Mouse (Mus musculus) C2C12 (cell line): ENCODE measurements at regions not wholly inside any gene's neighbourhood (a gene's known extent, or its start where the extent isn't known, plus 50 kb on each side); places are given as distances from the start of the nearest gene placed in this dataset.

Experiments
- H3K27me3 ChIP-seq: one replicate; pipeline ENCODE4 v1.6.1; 2011; ENCODE audit not compliant: control insufficient read depth, insufficient read depth, insufficient read length
- H3K36me3 ChIP-seq: one replicate; pipeline ENCODE4 v1.6.1; 2011; ENCODE audit not compliant: control insufficient read depth, insufficient read depth
- H3K4me3 ChIP-seq: one replicate; pipeline ENCODE4 v1.5.1; 2011; ENCODE audit warnings: mild to moderate bottlenecking, control low read depth; ENCODE audit not compliant: poor library complexity, insufficient read depth, severe bottlenecking
- H3K79me2 ChIP-seq: one replicate; pipeline ENCODE4 v1.6.1; 2011; ENCODE audit not compliant: control insufficient read depth, insufficient read depth
- H3K79me3 ChIP-seq: one replicate; pipeline ENCODE4 v1.6.1; 2011; ENCODE audit warnings: low read depth, control low read depth
- H3ac ChIP-seq: one replicate; pipeline ENCODE3; 2011; ENCODE audit warnings: low read depth; ENCODE audit not compliant: control insufficient read depth, insufficient read length
- CEBPB ChIP-seq: IDR thresholded peaks from one replicate; pipeline ENCODE4 v1.6.1; 2011; ENCODE audit warnings: low read depth, mild to moderate bottlenecking, control low read depth, moderate library complexity
- CTCF ChIP-seq: IDR thresholded peaks from one replicate; pipeline ENCODE4 v1.5.1; 2011; ENCODE audit not compliant: control insufficient read depth, insufficient read depth, insufficient read length
- FOSL1 ChIP-seq: IDR thresholded peaks from one replicate; pipeline ENCODE4 v1.8.0; 2011; ENCODE audit warnings: mild to moderate bottlenecking, low read length; ENCODE audit not compliant: poor library complexity, insufficient read depth, severe bottlenecking
- MAX ChIP-seq: IDR thresholded peaks from one replicate; pipeline ENCODE4 v1.6.1; 2011; ENCODE audit warnings: mild to moderate bottlenecking, control low read depth
- MYOD1 ChIP-seq: IDR thresholded peaks from one replicate; pipeline ENCODE4 v1.6.1; 2011; ENCODE audit warnings: low read depth; ENCODE audit not compliant: control insufficient read depth, insufficient read length
- MYOG ChIP-seq: IDR thresholded peaks from one replicate; pipeline ENCODE4 v1.6.1; 2011; ENCODE audit not compliant: control insufficient read depth, insufficient read length; ENCODE audit errors: extremely low read depth
- USF1 ChIP-seq: IDR thresholded peaks from one replicate; pipeline ENCODE4 v1.6.1; 2011; ENCODE audit warnings: low read depth, mild to moderate bottlenecking, control low read depth, moderate library complexity

DNA sequence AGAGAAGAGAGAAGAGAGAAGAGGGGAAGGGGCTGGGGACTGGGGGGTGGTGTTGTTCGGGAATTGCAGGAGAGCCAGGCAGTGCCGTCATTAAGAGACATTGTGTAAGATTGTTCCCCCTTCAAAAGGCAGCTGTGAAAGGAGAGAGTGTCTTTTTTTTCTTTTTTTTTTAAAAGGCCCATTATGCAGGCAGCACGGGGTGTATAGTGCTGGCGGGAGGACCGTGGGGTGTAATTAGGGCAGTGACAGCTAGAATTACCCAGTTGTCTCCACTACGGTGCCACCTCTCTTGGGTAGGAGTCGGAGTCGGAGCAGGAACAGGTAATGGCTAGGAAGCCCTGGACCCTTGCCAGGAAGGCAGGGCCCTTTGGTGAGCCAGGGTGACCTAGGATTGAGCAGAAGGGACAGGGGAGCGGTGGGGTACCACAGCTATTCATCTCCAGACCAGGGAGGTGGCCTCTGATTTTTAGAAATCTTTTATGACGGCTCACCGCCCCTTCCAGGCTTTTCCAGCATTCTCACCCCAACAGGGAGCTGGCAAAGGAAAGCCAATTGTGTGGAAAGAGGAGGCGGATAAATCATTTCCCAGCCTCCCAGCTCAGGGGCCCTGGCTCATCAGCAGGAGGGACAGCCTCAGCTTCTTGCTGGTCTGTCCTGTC lies 67.2 kb upstream of the Zc3h12a start:
- H3K79me3 ChIP-seq: no peaks in the 10 kb centered on the region
- no peaks in the 10 kb centered on the region for H3K79me2 ChIP-seq
- TF ChIP-seq MAX: no peak
- TF ChIP-seq MYOD1: no peak
- no peak for TF ChIP-seq FOSL1
- no peak for TF ChIP-seq USF1
- TF ChIP-seq MYOG: no peak
- no peak for TF ChIP-seq CEBPB
- no peak for TF ChIP-seq CTCF
- no peaks in the 10 kb centered on the region for H3K27me3 ChIP-seq
- H3K36me3 ChIP-seq: no peaks in the 10 kb centered on the region
- no peak overlapping the region for H3K4me3 ChIP-seq
- no peak overlapping the region for H3ac ChIP-seq

DNA sequence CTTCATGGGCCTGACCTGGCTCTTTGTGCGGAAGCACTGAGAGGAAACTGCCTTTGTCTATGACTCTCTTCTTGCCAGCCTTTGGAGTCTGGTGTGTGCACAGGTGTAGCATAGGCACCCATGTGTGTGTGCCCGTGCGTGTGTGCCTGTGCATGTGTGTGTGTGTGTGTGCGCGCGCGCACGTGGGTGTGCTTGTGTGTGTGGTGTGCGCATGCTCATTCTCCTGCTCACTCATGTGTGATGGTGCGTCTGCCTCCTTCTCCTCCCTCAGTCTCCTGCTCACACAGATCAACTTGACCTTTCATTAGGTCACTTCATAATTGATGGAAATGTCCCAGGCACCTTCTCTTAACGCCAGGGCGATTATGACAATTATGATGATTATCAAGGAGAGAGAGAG lies 66.7 kb upstream of the Zc3h12a start:
- TF ChIP-seq FOSL1 (no peak), CTCF (no peak), MYOG (no peak), MYOD1 (no peak), MAX (no peak), CEBPB (no peak), USF1 (no peak)
- H3K4me3 ChIP-seq: no peak overlapping the region
- no peaks in the 10 kb centered on the region for H3K27me3 ChIP-seq
- H3K36me3 ChIP-seq: no peaks in the 10 kb centered on the region
- H3K79me2 ChIP-seq: no peaks in the 10 kb centered on the region
- H3K79me3 ChIP-seq: no peaks in the 10 kb centered on the region
- H3ac ChIP-seq: no peak overlapping the region

DNA sequence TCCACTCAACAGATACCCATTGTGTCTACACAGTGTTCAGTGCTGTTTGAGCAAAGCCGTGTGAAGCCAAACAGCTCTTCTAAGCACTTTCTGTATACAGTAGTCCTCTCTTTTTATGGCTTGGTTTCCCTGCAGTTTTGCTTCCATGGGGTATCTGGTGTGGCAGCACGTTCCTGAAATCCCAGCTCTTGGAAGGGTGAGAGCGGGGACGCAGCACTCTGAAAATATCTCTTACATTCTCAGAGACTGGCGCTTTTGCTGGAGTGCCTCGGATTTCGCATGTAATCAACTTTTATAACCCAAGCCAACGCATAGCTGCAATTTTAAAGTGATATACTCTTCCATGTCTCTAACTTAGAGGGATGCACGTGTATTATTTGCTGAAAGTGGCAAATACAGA lies 64.0 kb upstream of the Zc3h12a start:
- Histone ChIP-seq H3K79me3 (no peaks in the 10 kb centered on the region), H3K36me3 (no peaks in the 10 kb centered on the region), H3K27me3 (no peaks in the 10 kb centered on the region), H3ac (no peak overlapping the region), H3K4me3 (no peak overlapping the region), H3K79me2 (no peaks in the 10 kb centered on the region)
- TF ChIP-seq MYOG (no peak), CEBPB (no peak), MAX (no peak), USF1 (no peak), MYOD1 (no peak), CTCF (no peak), FOSL1 (no peak)

DNA sequence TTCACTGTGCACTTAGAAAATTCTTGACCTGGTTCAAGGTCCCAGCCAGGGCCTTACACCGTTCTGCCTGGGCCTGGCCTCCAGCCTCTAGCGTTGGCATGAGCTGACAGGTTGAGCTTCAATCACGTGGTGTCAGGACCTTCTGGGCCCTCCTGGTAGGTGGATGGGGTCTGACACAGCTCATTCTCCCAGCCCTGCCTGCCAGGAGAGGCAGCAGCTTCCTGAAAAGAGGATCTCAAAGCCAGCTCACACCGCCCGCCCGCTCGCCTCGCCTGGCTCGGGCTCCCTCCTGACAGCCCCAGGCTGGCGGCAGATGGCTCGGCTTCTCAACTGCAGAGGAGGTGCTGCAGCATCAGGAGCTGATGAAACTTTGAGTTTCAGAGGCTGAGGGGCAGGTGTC lies 63.4 kb upstream of the Zc3h12a start:
- no peaks in the 10 kb centered on the region for H3K27me3 ChIP-seq

DNA sequence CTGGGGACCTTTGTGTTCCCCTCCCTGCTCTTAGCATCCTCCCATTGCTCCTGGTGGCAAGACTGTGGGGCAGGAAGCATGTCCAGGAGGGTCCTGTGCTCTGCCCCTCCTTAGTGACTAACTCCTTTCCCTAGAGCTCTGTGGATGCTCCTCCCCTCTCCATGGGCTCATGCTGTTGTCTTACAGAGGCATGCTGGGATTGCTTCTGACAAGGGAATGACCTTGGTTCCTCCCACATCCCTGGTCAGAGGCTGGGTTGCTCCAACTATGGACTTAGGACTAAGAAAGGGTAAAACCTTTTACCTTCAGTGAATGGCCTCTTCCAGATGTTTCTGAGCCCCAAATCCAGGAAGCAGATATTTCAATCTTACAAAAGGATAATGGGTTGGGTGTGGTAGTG lies 62.3 kb upstream of the Zc3h12a start:
- Histone ChIP-seq H3ac (no peak overlapping the region), H3K27me3 (no peaks in the 10 kb centered on the region), H3K79me3 (no peaks in the 10 kb centered on the region), H3K79me2 (no peaks in the 10 kb centered on the region), H3K4me3 (no peak overlapping the region), H3K36me3 (no peaks in the 10 kb centered on the region)
- TF ChIP-seq FOSL1 (no peak), CEBPB (no peak), USF1 (no peak), CTCF (no peak)

More for the DNA sequence above, 63.4 kb upstream of the Zc3h12a start:
- no peak for TF ChIP-seq MAX
- no peak for TF ChIP-seq MYOG
- TF ChIP-seq CEBPB: no peak
- TF ChIP-seq MYOD1: no peak
- TF ChIP-seq CTCF: no peak
- no peak for TF ChIP-seq USF1
- no peak for TF ChIP-seq FOSL1
- Histone ChIP-seq H3K79me3 (no peaks in the 10 kb centered on the region), H3ac (no peak overlapping the region), H3K79me2 (no peaks in the 10 kb centered on the region), H3K36me3 (no peaks in the 10 kb centered on the region), H3K4me3 (no peak overlapping the region)

DNA sequence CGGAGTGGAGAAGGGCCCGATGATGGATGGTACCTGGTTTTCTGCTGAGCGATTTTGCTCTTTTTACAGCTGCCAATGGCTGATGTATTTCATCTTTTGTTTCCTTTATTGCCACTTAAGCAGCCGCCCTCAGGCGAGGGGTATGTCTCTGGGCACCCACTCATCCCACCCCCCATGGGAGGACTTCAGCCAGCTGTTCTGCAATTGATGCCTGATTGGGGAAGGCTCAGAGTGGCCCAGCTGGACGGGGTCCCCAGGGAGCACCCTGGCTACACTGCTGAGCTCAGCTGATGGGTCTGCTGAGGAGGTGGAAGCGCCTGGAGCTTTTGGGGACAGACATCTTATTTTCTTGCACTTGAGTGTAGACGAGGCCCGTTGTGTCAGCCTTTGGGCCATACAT lies 58.6 kb upstream of the Zc3h12a start:
- no peaks in the 10 kb centered on the region for H3K27me3 ChIP-seq
- no peak overlapping the region for H3K4me3 ChIP-seq
- no peak overlapping the region for H3ac ChIP-seq
- TF ChIP-seq CEBPB (no peak), MYOD1 (no peak), USF1 (no peak), MAX (no peak), MYOG (no peak), FOSL1 (no peak), CTCF (no peak)
- no peaks in the 10 kb centered on the region for H3K36me3 ChIP-seq
- H3K79me3 ChIP-seq: no peaks in the 10 kb centered on the region
- H3K79me2 ChIP-seq: no peaks in the 10 kb centered on the region
